Mouse (Mus musculus) bone marrow, adult 2 months (tissue): ENCODE results near the gene Zic4. TPM values are rescaled to one million over a fixed set of nuclear protein-coding genes. Genes with fewer than 3 reads are reported as not detected.

Experiments
- H3K27ac ChIP-seq: fragments of 200-500 bp; 2 replicates; pipeline ENCODE4 v1.5.1; 2012; ENCODE audit warnings: low read depth, mild to moderate bottlenecking, control low read depth, inconsistent platforms, low read length; ENCODE audit not compliant: control insufficient read depth, poor library complexity, insufficient read depth
- H3K4me1 ChIP-seq: fragments of 200-500 bp; 2 replicates; pipeline ENCODE4 v1.6.1; 2011; ENCODE audit warnings: low read length; ENCODE audit not compliant: control insufficient read depth, insufficient read depth
- H3K4me3 ChIP-seq: fragments of 200-500 bp; replicated peaks from 2 replicates; pipeline ENCODE3; 2011; ENCODE audit warnings: mild to moderate bottlenecking, low read depth, low read length, control low read depth; ENCODE audit not compliant: control insufficient read depth
- CTCF ChIP-seq: fragments of 200-500 bp; IDR thresholded peaks from 2 replicates; pipeline ENCODE4 v1.5.1; 2011; ENCODE audit warnings: low read length, control low read depth; ENCODE audit not compliant: control insufficient read depth, insufficient read depth
- POLR2A ChIP-seq: fragments of 200-500 bp; IDR thresholded peaks from 2 replicates; pipeline ENCODE4 v1.6.1; 2011; ENCODE audit warnings: low read depth, mild to moderate bottlenecking, control low read depth, low read length, borderline replicate concordance; ENCODE audit not compliant: control insufficient read depth
- WGBS: fragments of 180-500 bp; shearing (Covaris S2); methylation state at CpG from one replicate; pipeline ENCODE4 v1.1.7; 2018; 5-methylcytosine and 5-hydroxymethylcytosine counted together
- polyA plus RNA-seq: library from polyadenylated mRNA; stranded (reverse); fragments of >200 nt; gene quantifications from 2 replicates; pipeline ENCODE4 v1.2.4, GENCODE M21; 2011; ENCODE audit warnings: low replicate concordance; ENCODE audit not compliant: missing spikeins, insufficient read depth, insufficient read length

Zic4 gene
- polyA plus RNA-seq, 1 experiment = not detected

GRCm38 (mm10) chr9:91366226-91366998 lies 4.2 kb downstream of the Zic4 start:
- TF ChIP-seq CTCF = no peak
- TF ChIP-seq POLR2A = no peak
- no peaks in the 10 kb centered on the region for H3K4me1 ChIP-seq
- WGBS = 8% methylated on average over 17 of the region's 18 CpGs
- no peak overlapping the region for H3K4me3 ChIP-seq
- H3K27ac ChIP-seq = no peak overlapping the region

- Histone ChIP-seq H3K27ac (no peak overlapping the region), H3K4me3 (no peak overlapping the region), H3K4me1 (no peaks in the 10 kb centered on the region)
- WGBS = 13% methylated on average over 30 of the region's 30 CpGs
- no peak for TF ChIP-seq POLR2A
- TF ChIP-seq CTCF = no peak
Measured at GRCm38 (mm10) chr9:91366999-91367811, 5.0 kb downstream of the Zic4 start.

GRCm38 (mm10) chr9:91368150-91368549 lies 5.9 kb downstream of the Zic4 start:
- Histone ChIP-seq H3K4me1 (no peaks in the 10 kb centered on the region), H3K27ac (no peak overlapping the region), H3K4me3 (no peak overlapping the region)
- 9% methylated on average over 3 of the region's 3 CpGs for WGBS
- TF ChIP-seq CTCF (no peak), POLR2A (no peak)

- WGBS = 7% methylated on average over 13 of the region's 13 CpGs
- Histone ChIP-seq H3K4me1 (no peaks in the 10 kb centered on the region), H3K4me3 (no peak overlapping the region), H3K27ac (no peak overlapping the region)
- TF ChIP-seq CTCF (no peak), POLR2A (no peak)
Measured at GRCm38 (mm10) chr9:91368946-91369292, 6.7 kb downstream of the Zic4 start.

- no peak overlapping the region for H3K27ac ChIP-seq
- H3K4me3 ChIP-seq = no peak overlapping the region
- no peak for TF ChIP-seq POLR2A
- no peaks in the 10 kb centered on the region for H3K4me1 ChIP-seq
- 8% methylated on average over 26 of the region's 26 CpGs for WGBS
Measured at GRCm38 (mm10) chr9:91369293-91369991, 7.2 kb downstream of the Zic4 start.

GRCm38 (mm10) chr9:91370191-91370708 lies 8.0 kb downstream of the Zic4 start:
- WGBS = 13% methylated on average over 6 of the region's 6 CpGs
- TF ChIP-seq POLR2A = no peak
- TF ChIP-seq CTCF = no peak
- Histone ChIP-seq H3K4me3 (no peak overlapping the region), H3K4me1 (no peaks in the 10 kb centered on the region), H3K27ac (no peak overlapping the region)

GRCm38 (mm10) chr9:91371011-91371410 lies 8.8 kb downstream of the Zic4 start:
- H3K4me1 ChIP-seq = no peaks in the 10 kb centered on the region
- TF ChIP-seq CTCF (no peak), POLR2A (no peak)
- no peak overlapping the region for H3K4me3 ChIP-seq
- no peak overlapping the region for H3K27ac ChIP-seq

GRCm38 (mm10) chr9:91371608-91372007 lies 9.4 kb downstream of the Zic4 start:
- Histone ChIP-seq H3K27ac (no peak overlapping the region), H3K4me1 (no peaks in the 10 kb centered on the region), H3K4me3 (no peak overlapping the region)
- TF ChIP-seq POLR2A = no peak
- 15% methylated on average over 4 of the region's 4 CpGs for WGBS
